Mouse (Mus musculus): ENCODE data around the gene Slc5a8.
A peak's percentile ranks its signal among the peaks of the same experiment; 100 is the strongest.

Slc5a8 gene

GRCm38 (mm10) chr10:88885632-88886090 lies at the start of gene Slc5a8:
Slc5a8 (plus strand) TSS chr10:88885992.
- no peak for DNase-seq

DNA sequence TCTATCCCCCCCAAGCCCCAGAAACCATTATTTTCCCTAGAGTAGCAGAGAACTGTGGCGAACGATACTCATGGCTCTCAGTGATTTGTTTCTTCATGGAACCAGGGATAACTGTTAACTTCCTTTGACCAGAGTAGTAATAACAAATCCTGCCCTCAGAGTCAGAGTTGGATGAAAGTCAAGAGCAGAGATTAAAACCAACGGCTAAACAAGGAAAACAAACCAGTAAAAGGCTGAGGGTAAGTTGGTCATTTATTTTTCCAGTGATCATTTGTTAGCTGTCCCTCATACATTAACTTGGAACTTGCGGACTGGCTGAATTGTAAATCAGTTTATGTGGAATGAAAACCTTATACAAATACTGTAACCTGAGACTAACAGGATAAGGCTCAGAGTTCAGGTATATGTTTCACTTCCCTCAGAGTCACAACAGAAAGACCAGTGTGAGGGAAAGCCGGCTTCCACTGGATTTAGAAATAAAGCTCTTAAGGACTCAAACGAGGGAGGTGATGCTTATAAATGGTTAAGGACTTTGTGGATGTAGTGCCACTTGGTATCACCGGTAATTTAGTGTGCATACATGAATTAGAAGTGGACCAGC lies 36.8 kb upstream of the Slc5a8 start:
- no peak for DNase-seq

DNA sequence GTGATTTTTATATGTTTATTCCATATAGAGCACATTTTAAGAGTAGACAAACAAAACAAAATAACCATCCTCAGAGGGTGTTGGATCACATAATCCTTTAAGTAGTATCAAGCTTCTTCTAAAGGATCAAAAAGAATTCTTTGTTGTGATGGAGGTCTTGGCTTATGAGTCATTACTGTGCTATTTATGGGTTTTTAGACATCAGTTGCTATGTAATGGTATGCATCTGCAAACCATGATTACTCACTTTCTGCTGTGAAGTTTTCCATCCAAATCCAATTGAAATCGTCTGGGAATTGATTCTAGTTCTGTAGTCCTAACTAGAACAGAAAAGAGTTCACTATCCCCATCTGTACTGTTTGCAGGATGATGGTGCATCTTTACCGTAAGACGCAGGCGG lies 35.8 kb upstream of the Slc5a8 start:
- no peak for DNase-seq

DNA sequence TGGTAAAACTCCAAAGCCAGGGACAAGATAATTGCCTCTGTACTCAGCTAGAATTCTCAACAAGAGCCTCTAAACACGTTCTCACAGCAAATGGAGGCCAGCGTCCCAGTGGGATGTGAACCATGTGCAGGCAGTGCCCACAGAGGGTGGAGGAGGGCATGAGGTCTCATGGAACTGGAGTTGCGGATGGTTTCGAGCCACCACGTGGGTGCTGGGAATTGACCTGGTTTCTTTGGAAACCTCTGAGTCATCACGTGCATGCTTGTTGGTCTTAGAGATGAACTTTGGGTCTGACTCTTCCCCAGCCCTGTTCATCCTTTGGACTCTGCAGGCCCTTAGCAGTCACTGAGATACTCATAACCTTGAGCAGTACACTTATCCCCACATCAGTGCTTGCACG lies 32.5 kb upstream of the Slc5a8 start:
- DNase-seq, result no peak

DNA sequence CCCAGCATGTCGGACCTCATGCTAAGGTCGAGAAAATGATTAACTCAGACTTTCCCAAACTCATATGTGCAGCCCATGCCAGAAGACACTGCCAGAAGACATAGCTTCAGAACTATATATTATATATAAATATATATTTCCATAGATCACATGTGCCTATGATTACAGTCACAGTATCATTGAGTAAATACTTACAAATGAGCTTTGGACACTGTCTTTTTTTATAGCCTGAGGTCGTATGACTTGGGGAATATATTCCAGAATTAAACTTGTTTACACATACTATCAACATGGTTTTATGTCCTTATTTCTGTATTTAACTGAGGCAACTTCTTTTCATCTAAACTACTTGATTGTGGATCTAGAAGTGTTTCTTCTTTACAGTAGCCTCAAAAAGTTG lies 24.9 kb upstream of the Slc5a8 start:
- DNase-seq, result no peak

DNA sequence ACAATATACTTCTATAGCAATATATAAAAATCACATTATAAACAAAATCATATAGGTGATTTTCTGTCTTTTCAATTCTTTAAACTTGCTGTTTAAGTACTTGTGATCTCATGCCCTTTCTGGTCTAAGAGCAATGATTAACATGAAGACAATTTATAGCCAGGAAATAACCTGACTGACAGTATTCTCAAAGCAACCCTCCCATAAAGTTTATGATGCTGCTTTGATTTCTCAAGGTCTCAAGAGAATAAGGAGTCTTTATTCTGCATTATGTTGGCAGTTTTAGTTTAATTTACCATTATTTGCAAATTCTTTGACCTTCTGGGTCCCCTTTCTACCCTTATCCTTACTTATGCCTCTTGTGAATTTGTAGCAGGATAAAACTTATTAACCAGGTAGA lies 24.4 kb upstream of the Slc5a8 start:
- DNase-seq, result no peak

DNA sequence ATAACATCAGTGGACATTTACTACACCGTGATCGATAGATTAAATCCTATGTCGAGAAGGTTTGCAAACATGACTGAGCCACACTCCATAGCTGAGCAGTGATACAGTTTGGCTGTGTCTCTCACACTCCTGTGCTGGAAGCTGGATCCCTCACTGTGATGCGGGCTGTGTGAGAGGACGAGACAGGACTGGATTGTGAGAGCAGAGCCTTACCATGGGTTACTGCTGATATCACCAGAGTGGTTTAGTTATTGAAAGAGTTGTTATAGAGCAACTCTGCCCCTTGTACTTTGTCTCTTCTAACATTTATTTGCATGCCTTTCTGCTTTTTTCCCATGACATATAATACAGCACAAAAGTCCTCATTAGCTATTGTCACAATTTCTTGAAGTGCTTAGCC lies 23.5 kb upstream of the Slc5a8 start:
- DNase-seq, result no peak

GRCm38 (mm10) chr10:88866017-88866416 lies 19.8 kb upstream of the Slc5a8 start:
- no peak for DNase-seq

- DNase-seq, result no peak
Measured at GRCm38 (mm10) chr10:88874870-88875269, 10.9 kb upstream of the Slc5a8 start.

- no peak for DNase-seq
Measured at GRCm38 (mm10) chr10:88877421-88877820, 8.4 kb upstream of the Slc5a8 start.

- DNase-seq, result no peak
Measured at GRCm38 (mm10) chr10:88883721-88884120, 2.1 kb upstream of the Slc5a8 start.

GRCm38 (mm10) chr10:88884836-88885235 lies 956 bp upstream of the Slc5a8 start:
- DNase-seq, result no peak

DNA sequence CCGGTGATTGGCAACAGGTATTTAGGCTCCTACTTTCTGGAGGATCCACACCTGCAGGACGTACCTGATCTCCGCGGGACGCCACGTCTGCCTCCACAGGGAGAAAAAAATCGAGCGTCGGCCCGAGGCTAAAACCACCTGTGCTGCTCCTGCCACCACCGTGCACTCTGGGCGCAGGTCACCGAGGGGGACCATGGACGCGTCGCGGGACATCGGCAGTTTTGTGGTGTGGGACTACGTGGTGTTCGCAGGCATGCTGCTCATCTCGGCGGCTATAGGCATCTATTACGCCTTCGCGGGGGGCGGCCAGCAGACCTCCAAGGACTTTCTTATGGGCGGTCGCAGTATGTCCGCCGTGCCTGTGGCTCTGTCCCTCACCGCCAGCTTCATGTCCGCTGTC lies 322 bp downstream of the Slc5a8 start:
- DNase-seq, result peak; percentile 4

DNA sequence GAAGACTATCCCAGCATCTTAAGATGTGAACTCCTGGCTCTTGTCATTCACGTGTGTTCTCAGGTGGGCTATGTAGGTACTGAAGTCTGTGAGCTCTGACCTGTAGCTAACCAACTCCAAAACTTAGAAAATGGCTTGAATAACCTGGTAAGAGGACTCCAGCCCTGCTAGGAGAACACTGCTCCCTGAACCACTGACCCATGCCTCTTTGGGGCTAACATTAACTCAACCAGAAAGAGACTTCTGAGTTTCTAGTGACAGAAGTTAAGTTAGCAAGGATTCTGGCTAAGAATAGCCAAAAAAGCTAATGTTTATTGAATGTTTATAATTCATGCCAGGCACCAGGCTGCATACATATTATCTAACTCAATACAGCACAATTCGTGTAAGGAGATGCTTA lies 2.6 kb downstream of the Slc5a8 start:
- no peak for DNase-seq

DNA sequence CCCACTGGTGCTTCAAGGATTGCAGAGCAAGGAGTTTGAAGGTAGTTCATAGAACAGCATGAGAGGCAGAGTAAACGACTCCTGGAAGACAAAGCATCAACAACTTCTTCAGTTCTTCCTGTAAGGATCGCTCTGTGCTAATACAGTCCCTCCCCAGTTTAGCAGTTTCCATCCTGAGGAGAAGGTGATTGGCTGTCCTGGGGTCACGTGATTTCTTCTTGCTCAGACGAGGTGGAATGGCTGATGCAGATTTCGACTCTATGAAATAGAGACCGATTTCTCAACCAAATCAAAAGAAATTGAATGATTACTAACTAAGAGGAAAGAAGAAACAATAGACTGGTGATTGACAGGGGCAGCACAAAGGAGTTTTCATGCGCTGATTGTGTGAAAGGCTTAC lies 5.6 kb downstream of the Slc5a8 start:
- DNase-seq, result no peak

GRCm38 (mm10) chr10:88892560-88893087 lies 6.8 kb downstream of the Slc5a8 start:
- no peak for DNase-seq

DNA sequence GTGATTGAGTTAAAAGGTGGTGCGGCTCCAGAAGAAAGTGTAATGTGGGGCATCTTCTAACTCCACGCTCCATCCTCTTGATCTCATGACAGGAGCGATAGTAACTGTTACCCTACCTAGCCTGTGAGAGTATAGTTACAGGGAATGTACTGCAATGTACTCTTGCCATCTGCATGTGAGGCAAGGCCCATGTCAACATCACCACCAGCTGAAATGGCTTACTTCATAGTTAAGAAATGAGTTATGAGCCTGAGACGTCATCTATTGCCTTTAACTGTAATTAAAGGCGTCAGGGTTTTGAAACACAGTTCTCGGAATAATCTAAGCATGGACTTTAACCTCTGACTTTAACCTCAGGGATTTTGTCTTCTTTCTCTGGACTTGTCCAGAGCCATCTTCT lies 11.2 kb downstream of the Slc5a8 start:
- no peak for DNase-seq

DNA sequence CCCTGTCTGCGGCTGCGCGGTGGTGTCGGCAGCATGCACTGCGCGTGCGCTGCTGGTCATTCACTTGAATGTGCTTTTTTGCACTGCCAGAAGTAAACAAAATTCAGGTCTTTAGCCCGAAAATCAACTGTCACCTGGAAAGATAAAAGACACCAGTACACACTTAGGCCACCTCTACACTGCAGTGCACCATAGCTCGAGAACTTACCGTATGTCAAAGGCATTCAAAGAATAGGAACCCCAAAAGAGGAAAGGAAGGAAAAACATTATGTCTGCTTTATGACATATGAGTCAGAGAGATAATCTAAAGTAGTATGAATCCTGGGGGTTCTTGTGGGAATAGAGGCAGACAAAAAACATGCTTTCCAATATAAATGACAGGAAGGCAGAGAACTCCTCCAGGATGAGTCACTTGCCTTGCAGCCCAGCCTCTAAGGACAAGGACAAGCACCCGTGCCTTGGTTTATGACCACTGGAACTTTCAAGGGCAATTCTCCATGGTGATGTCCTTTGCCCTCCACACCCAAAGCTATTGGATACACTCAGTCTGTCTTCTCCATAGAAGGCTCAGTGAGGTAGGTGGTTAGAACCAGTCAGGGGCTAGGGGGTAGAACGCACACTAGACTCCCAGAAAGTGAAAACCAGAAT lies 64.0 kb downstream of the Slc5a8 start:
- DNase-seq, result no peak

DNA sequence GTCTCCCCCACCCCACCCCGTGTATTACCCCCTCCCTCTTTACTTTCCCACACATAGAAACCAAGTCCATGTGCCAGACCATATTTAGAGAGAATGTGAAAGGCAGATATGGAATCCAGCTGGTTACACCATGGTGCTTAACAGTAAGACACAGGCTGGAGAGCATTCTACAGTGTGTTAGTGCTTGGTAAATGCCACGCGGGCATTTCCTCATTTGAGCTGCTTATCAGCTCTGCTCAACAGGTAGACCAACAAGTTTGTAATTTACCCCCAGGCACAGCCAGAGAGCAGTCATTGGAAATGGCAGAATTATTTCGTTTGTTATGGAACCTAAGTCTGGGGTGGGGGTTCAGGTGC lies 64.5 kb downstream of the Slc5a8 start:
- no peak for DNase-seq

DNA sequence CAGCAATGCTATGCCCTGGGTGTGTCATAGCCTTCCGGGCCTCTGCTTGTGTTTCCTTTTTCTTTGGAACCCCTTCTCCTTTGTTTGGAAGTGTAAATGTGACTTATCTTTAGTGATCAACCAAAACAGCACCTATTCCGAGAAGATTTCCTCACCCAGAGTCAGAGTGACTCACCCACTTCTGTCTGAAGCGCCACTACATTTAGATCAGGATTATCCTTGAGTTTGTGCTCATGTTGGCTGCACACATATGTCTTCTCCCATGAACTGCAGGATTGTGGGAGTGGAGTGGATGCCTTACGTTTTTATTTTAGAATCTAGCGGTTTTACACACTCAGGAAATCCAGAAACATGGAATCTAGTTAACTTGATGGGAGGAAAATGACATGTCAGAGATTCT lies 75.0 kb downstream of the Slc5a8 start:
- DNase-seq, result no peak

- DNase-seq, result no peak
Measured at GRCm38 (mm10) chr10:88968586-88968985, 82.8 kb downstream of the Slc5a8 start.

- DNase-seq, result no peak
Measured at GRCm38 (mm10) chr10:88970951-88971725, 85.3 kb downstream of the Slc5a8 start.

DNA sequence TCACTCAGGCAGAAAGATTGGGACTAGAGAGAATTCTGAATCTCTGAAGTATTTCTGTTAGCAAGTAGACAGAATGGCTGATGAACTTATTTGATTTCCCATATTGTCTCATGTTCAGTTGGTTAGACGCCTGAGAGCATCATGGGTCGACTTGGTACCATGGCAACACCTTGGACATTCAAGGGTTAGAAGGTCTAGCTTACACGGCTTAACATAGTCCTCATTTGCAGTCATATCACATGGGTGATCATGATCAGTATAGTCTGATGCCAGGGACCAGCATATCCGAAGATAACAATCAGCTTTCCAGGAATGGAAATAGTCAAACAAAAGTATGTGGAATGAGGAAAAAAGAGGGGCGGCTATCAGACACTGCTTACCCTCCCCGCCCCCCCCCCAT lies 93.1 kb downstream of the Slc5a8 start:
- DNase-seq, result no peak
